Mouse (Mus musculus): Measurements from ENCODE around the gene Morc1. TPM values are rescaled to one million over a fixed set of nuclear protein-coding genes. Genes with fewer than 3 reads are reported as not detected.
A peak's percentile ranks its signal among the peaks of the same experiment; 100 is the strongest.

Gene Morc1
- total RNA-seq, 2 experiments from 2014 or later: not detected

DNA sequence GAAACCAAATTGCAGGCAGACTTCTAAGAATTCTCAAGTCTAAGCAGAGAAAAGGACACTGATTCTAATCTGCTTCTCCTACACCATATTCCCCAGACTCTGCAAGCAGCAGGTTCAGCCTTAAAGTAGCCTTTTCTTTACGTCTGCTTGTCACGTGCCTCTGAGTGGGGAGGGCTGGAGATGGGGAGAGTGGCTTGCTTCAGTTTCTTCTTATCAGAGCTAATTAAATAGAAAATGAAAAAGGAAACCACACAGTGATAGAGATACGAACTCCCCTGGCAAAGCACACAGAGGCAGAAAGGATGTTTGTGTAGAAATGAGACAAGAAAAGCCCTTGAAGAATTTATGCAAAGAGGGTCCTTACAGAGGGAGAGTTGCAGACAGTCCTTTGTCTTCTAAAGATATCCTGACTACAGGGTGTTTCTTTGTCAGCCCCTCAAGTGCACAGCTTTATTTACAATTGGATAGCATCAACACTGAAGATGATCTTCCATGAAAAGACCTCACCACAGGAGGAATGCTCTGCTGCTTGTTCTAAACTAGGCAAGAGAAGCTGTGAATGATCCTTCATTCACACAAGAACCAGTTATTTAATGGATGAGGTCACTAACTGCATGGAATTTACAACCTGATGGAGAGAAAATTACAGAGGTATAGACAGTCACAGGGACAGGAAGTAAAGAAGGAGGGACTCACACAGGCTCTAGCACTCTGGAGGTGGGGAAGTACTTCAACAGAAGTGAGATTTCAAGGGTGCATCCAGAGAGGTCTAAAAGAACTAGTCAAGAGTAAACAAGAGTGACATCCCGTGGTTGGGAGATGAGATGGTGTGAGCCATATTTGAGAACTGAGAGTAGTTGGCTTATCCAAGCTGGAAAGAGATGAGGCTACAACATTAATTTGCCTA, 44.1 kb downstream of the Morc1 start:
- no peak for DNase-seq

DNA sequence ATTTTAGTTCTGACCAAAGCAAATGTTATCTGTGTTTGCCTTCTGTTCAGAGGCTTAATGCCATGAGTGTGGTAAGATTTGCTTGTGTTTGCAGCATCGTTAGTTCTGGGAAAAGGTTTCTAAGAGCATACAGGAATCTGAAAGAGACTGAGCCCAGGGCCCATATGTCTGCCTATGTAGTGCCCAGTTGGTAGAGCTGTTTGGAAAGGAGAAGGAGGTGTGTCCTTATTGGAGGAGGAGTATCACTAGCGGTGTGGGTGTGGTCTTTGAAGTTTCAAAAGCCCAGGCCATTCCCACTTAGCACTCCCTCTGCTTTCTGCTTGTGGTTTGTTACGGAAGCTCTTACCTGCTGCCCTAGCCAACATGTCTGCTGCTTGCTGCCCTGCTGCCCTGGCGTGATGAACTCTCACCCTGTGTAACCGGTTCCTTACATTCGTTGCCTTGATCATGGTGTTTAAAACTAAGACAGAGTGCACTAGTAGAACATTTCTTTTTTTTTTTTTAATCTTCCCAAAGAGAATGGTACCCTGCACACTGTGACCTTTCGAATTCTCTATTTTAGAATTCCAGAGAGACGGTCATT, 48.3 kb downstream of the Morc1 start:
- DNase-seq: no peak

DNA sequence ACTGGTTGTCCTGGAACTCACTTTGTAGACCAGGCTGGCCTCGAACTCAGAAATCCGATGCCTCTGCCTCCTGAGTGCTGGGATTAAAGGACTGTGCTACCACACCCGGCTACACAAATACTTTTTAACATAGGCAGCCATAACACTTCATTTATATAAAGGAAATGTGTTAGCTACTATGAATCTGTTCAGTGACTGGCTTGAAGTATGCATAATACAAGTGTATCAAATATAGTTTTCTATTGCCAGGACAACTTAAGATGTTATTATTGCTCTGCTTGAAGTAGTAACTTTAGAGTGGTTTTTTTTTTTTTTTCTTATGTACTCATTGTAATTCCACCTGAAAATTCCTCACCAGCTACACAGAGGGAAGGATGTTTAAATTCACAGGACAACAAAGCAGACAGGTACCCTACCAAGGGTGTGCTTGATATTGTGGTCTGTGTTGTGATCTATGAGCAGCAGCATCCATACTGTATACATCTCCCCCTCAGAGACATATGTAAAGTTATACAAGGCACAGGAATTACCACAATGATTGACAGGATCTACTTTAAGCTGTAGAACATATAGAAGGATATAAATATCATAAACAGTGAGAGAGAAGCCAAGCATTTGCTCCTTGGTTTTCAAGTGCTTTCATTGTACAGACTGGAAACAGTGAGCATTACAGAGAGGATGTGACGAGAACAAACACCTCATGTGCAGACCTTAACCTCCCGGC, 85.9 kb downstream of the Morc1 start:
- no peak for DNase-seq

DNA sequence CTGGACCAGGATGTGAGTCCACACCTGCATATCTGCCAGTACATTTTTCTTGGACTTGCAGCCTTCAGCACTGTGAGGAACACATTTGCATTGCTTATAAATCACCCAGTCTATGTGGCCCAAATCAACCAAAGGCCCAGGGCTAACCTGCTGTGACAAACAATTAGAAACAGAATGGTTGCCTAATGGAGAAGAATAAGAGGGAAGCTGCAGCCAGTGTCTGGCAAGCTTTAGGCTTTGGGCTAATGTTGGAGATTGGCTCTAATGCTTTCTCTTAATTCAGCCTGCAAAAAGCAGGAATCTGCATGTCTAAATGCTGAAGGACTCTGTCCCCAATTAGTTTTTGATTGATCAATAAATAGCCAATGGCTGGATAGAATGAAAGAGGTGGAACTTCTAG, 88.5 kb downstream of the Morc1 start:
- DNase-seq: no peak

DNA sequence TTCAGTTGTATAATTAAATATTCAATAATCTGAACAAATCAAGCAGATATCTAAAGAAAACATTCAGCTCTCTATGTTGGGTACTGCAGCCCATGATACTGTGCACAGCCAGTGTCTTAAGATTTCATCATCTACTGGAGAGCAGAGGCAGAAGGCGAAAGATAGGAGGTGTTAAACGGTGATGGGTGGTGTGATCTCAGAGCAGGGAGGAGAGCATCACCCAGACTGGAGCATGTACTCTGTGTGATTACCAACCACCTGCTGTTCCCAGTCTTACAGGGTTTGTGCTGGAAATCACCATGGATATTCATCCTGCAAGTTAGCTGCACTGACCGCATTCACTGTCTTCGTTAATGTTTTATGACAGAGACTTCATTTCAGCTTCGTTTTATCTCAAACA, 106.1 kb downstream of the Morc1 start:
- DNase-seq: no peak

DNA sequence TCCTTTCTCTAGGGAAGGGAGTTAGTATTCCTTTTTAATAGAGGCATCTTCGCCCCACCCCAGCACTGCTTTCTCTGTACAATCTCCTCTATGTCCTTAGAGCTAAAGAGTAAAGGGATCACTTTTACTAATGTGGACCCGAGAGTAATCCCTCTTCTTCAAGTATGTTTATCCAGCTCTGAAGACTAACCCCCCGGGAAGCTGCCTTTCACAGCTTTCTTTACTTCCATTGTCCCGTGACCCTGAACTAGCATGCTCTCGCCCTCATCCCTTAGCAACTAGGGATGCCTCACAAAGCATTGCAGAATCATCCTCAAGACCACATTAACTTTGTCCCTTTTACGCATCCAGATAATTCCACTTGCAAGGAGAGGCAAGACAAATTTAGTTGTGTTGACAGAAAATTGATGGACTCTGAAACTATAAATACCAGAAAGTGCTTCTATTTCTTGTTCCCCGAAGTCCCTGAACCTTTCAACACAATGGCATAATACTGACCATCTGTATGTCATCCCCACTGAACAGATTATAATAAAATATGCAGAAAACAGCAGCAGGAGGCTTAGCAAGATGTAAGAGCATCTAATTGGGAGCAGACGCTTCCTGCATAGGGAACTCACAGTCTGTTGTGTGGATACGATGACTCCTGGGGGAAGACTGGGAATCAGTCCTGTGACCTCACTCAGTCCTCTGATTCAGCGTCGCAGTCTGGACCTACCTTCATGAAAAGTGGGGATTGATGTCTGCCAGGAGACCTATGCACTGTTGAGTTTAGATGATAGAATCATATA, 131.4 kb downstream of the Morc1 start:
- no peak for DNase-seq

DNA sequence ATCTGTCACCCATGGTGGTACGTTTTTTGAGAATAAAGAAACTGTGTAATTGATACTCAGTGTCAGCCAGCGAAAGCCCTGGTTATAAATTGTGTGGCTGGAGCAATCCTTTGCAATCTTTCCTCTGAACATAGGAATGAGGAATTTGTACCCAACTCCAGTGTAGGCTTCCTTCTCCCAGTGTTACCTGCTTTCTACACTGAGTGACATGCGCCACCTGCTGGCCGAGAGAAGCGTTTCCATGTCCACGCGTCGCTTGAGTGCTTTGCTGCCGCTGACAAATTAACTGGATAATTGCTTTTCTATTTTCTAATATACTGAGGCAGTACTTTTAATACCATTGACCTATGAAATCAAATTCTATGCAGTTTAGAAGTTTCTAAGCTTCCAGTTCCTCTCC, 139.3 kb downstream of the Morc1 start:
- peak; percentile 74 for DNase-seq

DNA sequence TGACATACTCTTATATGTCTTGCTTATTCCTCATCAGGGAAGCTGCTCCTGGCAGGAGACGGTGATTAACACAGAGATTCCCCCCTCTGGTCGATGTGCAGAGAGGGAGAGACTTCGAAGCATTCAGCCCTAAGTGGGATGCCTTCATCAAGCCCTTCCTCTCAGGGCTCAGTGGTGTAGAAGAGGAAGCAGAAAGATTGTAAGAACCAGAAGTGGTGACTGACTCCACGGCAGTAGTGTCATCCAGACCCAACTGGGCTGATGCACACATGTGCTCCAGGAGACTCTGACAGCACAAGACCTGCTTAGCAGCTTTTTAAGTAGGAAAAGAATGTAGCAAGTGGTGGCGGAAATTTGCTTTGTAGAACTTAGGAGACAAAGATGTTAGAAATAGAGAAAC, 143.0 kb downstream of the Morc1 start:
- DNase-seq: no peak

DNA sequence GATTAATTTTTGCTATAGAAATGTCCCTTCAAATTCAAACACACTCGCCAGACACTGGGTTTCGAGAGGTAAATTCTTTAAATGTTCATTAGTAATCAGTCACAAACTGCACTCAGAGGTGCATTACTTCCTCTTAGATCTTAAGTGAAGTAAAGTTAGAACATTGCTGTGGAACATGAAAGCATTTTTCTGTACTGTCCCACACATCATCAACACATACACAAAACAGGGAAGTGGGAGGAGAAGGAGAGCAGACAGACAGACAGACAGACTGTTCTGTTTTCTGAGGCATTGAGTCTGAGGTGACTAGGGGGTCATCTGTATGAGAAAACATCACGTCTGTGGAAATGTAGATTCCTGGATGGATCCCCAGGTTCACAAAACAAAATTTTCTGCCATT, 143.5 kb downstream of the Morc1 start:
- no peak for DNase-seq

DNA sequence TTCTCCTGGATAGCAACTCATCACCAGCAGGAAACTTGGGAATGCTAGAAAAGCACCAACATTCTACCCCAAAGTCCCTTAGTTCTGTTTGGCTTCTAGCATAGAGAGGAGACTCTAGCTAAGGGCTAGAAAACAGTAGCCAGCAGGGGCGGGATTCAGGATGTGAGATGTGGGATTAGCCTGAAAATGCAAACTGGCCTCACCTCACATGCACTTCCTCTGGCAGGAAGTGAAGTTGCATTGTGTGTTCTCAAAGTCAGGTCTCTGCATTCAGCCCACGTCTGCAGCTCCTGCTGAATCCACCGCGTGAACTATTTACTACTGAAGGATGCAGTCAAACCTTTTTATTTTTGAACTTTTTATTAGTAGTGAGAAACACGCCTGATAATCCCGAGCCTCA, 154.3 kb downstream of the Morc1 start:
- DNase-seq: no peak

DNA sequence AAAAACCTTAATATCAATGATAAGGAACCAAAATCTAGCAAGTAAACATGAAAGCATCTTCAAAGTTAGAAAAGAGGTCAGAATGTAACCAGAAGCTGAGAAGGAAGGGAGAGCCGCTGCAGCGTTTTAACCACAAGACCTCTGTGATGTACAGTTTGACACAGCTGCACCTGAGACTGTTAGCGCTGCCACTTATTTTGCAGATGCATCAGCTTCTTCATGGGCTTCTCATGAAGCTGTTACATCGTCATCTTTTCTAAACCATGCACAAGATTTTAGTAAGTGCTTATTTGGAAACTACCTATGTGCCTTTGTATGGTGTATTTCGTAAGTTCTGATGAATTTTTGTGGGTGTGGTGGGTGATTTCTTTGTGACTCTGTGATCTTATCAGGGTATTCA, 163.4 kb downstream of the Morc1 start:
- no peak for DNase-seq

DNA sequence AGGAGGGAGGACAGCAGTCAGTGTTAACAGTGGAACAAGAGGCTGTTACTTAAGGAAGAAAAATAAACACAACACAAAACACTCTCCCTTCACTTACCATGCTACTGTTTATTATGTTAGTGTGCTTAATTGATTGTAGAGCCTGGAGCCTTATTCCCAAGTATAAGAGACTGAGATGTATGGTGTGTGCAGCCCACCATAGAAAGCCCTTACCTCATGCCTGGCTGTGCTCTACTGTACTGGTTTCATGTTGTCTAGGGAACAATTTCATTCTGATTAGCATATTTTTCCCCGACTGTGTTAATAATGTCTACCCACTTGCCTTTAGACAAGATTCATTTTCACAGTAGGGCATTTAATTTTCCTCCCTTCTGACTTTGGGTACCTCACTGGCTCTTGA, 164.2 kb downstream of the Morc1 start:
- no peak for DNase-seq

DNA sequence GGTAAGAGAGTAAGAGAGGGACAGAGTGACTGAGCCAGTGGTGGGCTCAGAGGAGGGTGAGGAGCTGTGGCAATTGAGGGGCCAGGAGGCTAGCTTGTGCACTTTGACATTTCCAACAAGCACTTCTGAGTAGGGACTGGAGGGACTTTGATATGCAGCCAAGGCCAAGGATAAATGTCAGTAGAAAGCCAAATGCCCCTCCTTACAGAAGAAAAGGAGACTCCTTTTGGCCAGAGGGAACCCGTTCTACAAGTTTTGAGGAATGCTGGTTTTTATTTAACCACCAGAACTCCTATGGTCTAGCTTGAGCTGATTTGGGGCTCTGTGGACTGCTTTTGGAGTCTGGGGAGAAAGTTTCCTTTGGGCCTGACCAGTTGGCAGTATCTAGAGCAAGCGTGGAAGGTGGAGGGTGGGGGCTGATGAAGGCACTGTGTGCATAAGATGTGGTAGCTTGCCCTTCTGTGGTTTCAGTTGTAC, 172.7 kb downstream of the Morc1 start:
- no peak for DNase-seq

DNA sequence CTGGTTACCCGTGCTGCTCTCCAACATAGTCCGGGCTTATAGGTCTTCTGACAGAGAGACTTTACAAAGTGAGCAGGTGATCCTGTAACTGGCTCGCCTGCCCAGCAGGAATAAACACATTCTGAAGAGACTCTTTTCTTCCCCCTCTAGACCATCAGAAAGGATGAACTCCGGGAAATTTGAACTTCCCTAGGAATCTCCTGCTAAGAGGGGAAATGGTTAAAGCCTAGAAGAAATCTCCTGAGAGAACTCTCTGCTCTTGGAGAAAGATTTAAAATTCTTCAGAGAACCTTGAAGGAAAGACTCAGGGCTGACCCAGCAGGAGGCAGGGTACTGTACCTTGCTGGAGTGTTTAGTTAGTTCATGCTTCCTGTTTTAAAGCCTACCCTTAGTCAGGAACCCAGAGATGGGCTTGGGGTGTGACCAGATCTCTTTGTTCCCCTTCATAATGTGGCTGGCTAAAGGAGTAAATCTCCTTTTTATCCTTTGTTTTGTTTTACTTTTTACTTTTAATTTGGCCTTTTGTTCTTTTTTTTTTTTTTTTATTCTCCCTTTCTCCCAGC, 175.5 kb downstream of the Morc1 start:
- DNase-seq: no peak

DNA sequence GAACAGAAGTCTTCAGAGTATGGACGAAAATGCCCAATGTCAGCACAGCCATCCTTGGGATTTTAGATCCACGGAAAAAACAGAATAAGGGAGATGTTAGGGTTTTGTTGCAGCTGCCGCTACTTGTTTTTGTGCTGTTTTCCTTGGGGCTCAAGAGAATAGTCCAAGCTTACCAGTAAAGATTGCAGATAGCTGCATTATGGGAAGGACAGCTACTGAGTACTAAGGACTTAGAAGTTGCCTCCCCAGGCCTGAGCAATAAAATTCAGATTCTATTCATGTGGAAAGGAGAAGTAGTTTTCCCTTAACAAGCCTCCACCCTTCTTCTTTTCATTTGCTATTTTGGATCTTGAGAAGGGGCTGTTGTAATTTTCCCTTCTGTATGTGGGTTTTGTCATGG, 177.2 kb downstream of the Morc1 start:
- no peak for DNase-seq

DNA sequence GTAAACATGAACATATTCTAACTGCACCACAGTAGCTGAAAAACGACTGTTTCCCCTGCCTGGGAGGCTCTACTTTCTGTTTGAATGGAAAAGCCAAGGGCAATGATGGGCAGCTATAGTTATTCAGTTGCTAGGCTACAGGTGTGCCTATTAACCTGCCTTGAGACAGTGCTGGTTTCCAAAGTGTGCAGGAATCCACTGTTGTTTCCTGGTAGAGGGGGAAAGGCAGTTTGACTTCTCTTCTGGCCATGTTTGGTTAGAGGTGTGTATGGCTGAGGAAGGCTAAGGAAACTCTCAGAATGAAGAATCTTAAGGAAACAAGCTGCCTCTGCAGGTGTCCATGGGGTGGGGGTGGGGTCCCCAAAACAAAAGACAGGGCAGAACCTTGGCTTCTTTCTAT, 179.8 kb downstream of the Morc1 start:
- DNase-seq: no peak

DNA sequence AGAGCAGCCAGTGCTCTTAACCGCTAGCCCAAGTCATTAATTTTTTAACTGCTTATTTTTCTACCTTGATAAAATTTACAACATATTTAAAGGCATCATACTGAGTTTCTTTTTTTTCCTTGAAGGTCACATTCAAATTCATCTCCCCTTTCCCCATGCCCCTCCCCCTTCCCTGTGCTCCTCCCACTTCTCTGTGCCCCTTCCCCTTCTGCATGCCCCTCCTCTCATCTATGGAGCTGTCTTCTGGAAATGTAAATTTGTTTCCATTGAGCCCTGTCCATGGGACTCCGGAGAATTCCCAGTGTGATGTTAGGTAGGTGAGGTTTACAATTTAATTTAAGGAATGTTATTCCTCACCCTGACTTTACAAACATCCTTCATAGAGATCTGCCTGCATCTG, 180.4 kb downstream of the Morc1 start:
- DNase-seq: no peak

DNA sequence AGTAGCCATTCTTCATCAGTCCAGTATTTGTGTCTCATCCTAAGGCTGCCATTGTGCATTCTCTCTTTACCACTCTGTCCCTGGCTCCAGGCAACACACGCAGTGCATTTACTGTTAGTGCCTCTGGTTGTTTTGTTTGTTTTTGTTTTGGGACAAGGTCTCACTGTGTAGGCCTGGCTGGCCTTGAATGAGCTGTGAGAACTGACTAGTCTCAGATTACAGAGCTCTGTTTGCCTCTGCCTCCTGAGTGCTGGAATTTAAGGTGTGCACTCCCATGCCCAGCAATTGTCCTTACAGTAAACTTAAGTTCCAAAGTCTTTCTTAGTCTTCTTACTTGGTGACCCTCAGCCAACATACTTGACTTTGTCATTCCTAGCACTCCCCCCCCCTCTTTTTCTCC, 182.7 kb downstream of the Morc1 start:
- DNase-seq: no peak

DNA sequence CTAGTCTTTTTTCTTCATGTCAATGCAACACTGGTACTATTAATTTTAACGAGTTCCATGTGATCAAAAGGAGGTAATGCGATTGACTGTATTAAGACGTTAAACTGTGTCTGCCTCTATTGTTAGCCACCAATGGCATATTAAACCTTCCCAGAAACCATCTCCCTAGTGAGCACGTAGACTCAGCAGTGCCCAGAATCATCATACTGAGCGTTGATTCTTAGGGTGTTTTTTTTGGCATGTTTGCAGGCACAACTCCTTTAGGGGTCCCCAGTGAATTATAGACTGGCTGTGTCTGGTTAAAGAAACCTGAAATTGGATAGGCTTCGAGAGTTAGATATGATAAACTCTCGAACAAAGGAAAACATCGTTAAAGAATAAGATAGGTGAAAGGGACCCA, 189.5 kb downstream of the Morc1 start:
- DNase-seq: no peak

DNA sequence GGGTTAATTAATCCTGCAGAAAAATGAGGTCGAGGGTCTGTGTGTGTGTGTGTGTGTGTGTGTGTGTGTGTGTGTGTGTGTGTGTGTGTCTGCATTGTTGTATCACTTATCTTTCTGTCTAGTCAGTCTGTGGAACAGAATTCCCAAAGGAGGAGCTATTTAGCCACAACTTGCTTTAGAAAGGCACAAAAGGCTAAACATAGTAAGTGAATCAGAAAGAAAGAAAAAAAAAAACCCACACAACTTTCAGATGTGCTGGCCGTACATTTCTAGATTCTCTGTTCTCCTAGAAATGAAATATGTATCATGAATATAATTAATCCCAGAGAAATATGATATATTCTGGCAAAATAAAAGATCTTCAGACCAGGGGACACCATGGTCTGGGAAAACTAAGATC, 190.0 kb downstream of the Morc1 start:
- DNase-seq: no peak

DNA sequence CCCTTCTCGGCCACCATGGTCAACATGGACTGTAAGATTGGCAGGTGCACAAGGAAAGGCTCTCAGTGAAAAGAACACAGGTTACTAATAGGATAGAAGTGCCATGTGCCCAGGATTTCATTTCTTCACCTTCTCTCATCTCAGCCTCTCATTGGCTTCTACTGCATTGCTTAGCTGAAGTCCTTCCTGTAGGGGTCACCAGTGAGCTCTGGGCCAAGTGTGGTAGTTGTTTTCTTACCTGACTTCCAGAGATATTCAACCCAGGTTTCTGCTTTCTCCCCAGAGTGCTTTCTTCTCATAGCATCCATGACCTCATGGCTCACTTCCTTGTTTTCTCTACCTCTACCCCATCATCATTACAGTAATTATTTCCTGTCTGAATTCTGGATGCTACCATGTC, 192.4 kb downstream of the Morc1 start:
- no peak for DNase-seq

DNA sequence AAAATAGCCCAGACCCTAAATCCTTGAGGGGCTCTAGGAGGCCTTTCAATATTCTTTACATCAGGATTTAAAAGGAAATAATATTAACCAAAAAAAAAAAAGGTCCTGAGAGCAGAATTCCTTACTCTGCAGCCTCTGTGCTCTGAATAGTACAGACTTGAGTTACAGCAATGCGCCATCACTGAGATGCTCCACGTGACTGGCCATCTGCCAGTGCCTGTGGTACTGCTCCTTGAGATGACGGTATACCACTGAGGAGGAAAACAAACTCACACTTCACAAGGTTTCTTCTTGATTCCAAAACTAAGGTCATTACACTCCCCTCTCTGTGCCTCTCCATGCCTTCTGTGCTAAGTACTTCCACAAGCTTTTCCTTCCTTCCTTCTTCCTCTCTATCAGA, 195.1 kb downstream of the Morc1 start:
- no peak for DNase-seq

Measured in heart, postnatal 4 days (tissue).